ENCODE assay signal across 8 mouse cellular contexts in genomic region chr2:33370777-33371647, GRCm38 (mm10). TPM values are rescaled to one million over a fixed set of nuclear protein-coding genes. Genes with fewer than 3 reads are reported as not detected.
DNase-seq lines count a peak whose midpoint lies in the region; ATAC-seq and TF ChIP-seq lines count a peak whose summit lies in the region.

Ralgps1 (minus strand) TSS chr2:33371486.

- peak; percentile 99 for ATAC-seq in forebrain, embryonic 15.5 days (replicated peaks)
- peak; percentile 94 for ATAC-seq in neutrophil, adult 5-6 weeks (ENCODE audit: extremely low read depth, insufficient number of reproducible peaks, low FRiP score, poor library complexity, severe bottlenecking)

- intact Hi-C loops in heart, postnatal 25 days (cut with DNase I): no loop called here

- TF ChIP-seq CTCF in lung, adult 2 months (IDR thresholded peaks at IDR 0.05; ENCODE audit: insufficient read depth, low read length): no peak

- under 1% methylated on average over 61 of the region's 74 CpGs for WGBS in forebrain, embryonic 15.5 days
- 2% methylated on average over 46 of the region's 74 CpGs for WGBS in lung, adult 2 months

- peak within 1 kb of the TSS; percentile 75 for H3K9ac ChIP-seq in ES-E14 (ENCODE audit: insufficient read depth, low read depth, low read length, poor library complexity, severe bottlenecking)
- peak within 1 kb of the TSS; percentile 75 for H3K9ac ChIP-seq in forebrain, embryonic 15.5 days (replicated peaks)

- H3K36me3 ChIP-seq in ES-E14 (ENCODE audit: control insufficient read depth, insufficient read depth, low read length, poor library complexity, severe bottlenecking): peaks cover 2% of the 10 kb centered on the region; the same call in 1 of the 2 replicates
- no peaks in the 10 kb centered on the region for H3K36me3 ChIP-seq in forebrain, embryonic 15.5 days

- H3K9me3 ChIP-seq in ES-E14 (ENCODE audit: control insufficient read depth, insufficient read depth, low read depth, low read length): no peaks in the 10 kb centered on the region
- H3K9me3 ChIP-seq in forebrain, embryonic 15.5 days: no peaks in the 10 kb centered on the region

- peak; percentile 42; the same call in 1 of the 2 replicates for TF ChIP-seq POLR2A in lung, adult 2 months (IDR thresholded peaks at IDR 0.05; ENCODE audit: borderline replicate concordance, extremely low read depth, low read depth, low read length)

- H3K27me3 ChIP-seq in forebrain, embryonic 15.5 days: no peaks in the 10 kb centered on the region

- in situ Hi-C loops in ES-E14 (cut with MboI; ENCODE audit: low sequenced_read_pairs in 2 of 2, unreplicated experiment in 2 of 2): no loop called here

- peak within 1 kb of the TSS; percentile 64 for H3K27ac ChIP-seq in ES-E14 (ENCODE audit: insufficient read depth, low read depth, low read length, poor library complexity, severe bottlenecking)
- peak within 1 kb of the TSS; percentile 98 for H3K27ac ChIP-seq in forebrain, embryonic 15.5 days (replicated peaks)

- peak; percentile 75 for DNase-seq in ES-E14 (ENCODE audit: low read depth, low spot score)
- DNase-seq in cerebellum, adult 11-12 months: peak; percentile 99
- peak; percentile 95 for DNase-seq in heart, postnatal 25 days (ENCODE audit: low spot score)
- peak; percentile 96 to 99 for DNase-seq in layer of hippocampus, adult 18-20 months (ENCODE audit: low spot score in 2 of 2)
- peak; percentile 95 for DNase-seq in lung, adult 2 months
- DNase-seq in thymus, adult 18-20 months: peak; percentile 94 to 96

- peaks cover 0 to 7% of the 10 kb centered on the region in 2 experiments; a peak in 1 of 4 replicates for H3K4me1 ChIP-seq in ES-E14 (ENCODE audit: control insufficient read depth in 2 of 2, insufficient read depth in 2 of 2, low read length in 2 of 2, poor library complexity in 1 of 2)
- H3K4me1 ChIP-seq in forebrain, embryonic 15.5 days: peaks cover 38% of the 10 kb centered on the region
- no peaks in the 10 kb centered on the region; the same call in 1 of the 2 replicates for H3K4me1 ChIP-seq in lung, adult 2 months (ENCODE audit: control insufficient read depth, insufficient read depth, low read length)

- peak within 1 kb of the TSS; percentile 77 for H3K4me2 ChIP-seq in forebrain, embryonic 15.5 days (replicated peaks)

- peak within 1 kb of the TSS; percentile 78 to 95 for H3K4me3 ChIP-seq in ES-E14 (ENCODE audit: insufficient read depth in 1 of 2, low read depth in 1 of 2, low read length in 2 of 2, poor library complexity in 1 of 2, severe bottlenecking in 1 of 2)
- H3K4me3 ChIP-seq in forebrain, embryonic 15.5 days: peak within 1 kb of the TSS; percentile 75
- H3K4me3 ChIP-seq in lung, adult 2 months (replicated peaks; ENCODE audit: extremely low read depth, low read depth, low read length): peak within 1 kb of the TSS; percentile 99

TF ChIP-seq in ES-E14, 5 proteins besides CTCF, POLR2A, EP300 and RAD21:
- TF ChIP-seq CHD2 (IDR thresholded peaks at IDR 0.05; ENCODE audit: low read depth, low read length) (peak; percentile 59), ZC3H11A (IDR thresholded peaks at IDR 0.05; ENCODE audit: borderline replicate concordance, low read depth, low read length) (no peak), HCFC1 (IDR thresholded peaks at IDR 0.05; ENCODE audit: borderline replicate concordance, insufficient read depth, low read length) (no peak), ZNF384 (IDR thresholded peaks at IDR 0.05; ENCODE audit: low read depth, low read length) (no peak), MAFK (IDR thresholded peaks at IDR 0.05; ENCODE audit: insufficient read depth, low read depth, low read length) (no peak)

RNA-seq across cellular contexts. Expression of gene Ralgps1, which starts in this region (rescaled TPM):
- total RNA-seq in ES-E14 (2012; rRNA removed): 5.4 and 9.2 TPM in 2 replicates
- 39.1 and 40.5 TPM in 2 replicates for polyA plus RNA-seq in forebrain, embryonic 15.5 days (2015; fragmentation: Nextera tagmentation; extraction: Ambion mirVana)
- 1 to 10 TPM; 4.1 to 5.8 TPM for total RNA-seq in heart, postnatal 25 days (2021)
- total RNA-seq in layer of hippocampus, adult 18-20 months (2021): 10 to 100 TPM; 60.3 to 62.4 TPM
- 4.7 and 5.9 TPM in 2 replicates for polyA plus RNA-seq in lung, adult 2 months (2012; rRNA removed)
- 11.9 and 13.8 TPM in 2 replicates for total RNA-seq in neutrophil, adult 5-6 weeks (2017)

Comparison
In these comparisons a context has a peak if more than half of its experiments do, and no peak if none do; other contexts are left out.
1. Peak in every context shown above with its lines: DNase-seq, ATAC-seq, H3K4me3 ChIP-seq and H3K27ac ChIP-seq.